Mouse (Mus musculus): ENCODE results near the gene AY074887.
"Not testable (repeated sequence)": the region's sequence is repeated elsewhere in the genome, so short reads cannot be mapped to it uniquely, and the experiment has no call there.

AY074887 gene

DNA sequence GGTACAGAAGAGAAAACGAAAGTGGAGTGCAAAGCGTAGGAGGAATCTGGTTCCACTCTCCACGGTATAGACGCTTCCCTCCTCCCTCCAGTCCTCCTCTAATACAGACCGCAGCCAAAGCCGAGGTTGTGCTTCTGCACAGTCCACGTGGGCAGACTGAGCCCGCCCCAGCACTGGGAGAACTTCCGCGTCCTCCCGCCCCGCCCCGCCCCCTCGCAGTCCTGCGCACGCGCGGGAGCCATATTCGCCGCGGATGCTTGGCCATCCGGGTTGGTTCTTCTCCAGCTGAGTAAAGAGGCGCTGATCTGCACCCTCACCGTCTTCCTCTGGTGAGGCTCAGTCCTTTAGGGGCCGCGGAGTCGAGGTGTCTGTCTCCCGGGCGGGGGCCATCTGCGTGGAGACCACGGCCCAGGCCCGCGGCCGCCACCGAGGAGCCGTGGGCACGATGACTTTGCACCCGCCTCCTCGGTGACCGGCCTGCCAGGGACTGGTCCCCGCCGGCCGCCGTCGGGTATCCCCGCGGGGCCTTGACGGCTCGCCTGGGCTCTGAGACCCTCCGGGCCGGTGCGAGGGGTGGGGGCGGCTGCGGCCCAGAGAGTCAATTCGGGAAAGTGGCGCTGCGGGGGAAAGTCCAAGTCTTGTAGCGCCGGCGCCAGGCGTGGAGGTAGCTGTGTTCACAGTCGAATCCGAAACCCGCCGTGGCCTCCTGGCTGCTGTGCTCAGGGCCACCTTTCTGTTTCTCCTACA lies at the start of gene AY074887, which contains the start of gene Psma4:
Gene AY074887 (minus strand): TSS at position 424 of the 747 bp plus-strand sequence.
Gene Psma4 (plus strand): TSS at position 216 of the 747 bp plus-strand sequence.
- DNase-seq = peak; percentile 94

DNA sequence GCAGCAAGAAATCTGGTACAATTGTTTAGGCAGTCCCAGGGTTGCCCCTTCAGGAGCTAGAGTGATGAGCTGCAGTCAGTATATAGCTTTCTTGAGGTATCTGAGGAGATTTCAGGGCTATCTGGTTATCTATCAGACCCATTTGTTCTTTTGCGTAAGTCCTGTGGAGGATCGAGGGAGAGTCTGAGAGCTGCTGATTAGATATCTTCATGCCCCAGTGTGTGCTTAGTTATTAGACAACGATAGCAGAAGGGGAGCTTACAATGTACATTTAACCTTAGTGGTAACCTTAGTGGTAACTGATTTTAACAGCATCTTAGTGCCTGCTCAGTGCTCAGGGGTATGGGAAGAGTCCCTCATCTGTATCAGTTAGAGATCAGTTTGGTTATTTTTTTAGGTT lies 44.8 kb upstream of the AY074887 start:
- no peak for DNase-seq

- no peak for DNase-seq
Observed at GRCm38 (mm10) chr9:54994381-54994780, 43.6 kb upstream of the AY074887 start.

- no peak for DNase-seq
Observed at GRCm38 (mm10) chr9:54990362-54990761, 39.6 kb upstream of the AY074887 start.

- no peak for DNase-seq
Observed at GRCm38 (mm10) chr9:54982401-54982800, 31.6 kb upstream of the AY074887 start.

- peak; percentile 46 for DNase-seq
Observed at GRCm38 (mm10) chr9:54981291-54982191, 30.7 kb upstream of the AY074887 start.

- DNase-seq = no peak
Observed at GRCm38 (mm10) chr9:54980674-54981073, 29.9 kb upstream of the AY074887 start, which contains the start of gene Chrna5. TSS of gene Chrna5 (plus strand) at chr9:54980880.

GRCm38 (mm10) chr9:54969972-54970637 lies 19.3 kb upstream of the AY074887 start:
- DNase-seq = no peak

- DNase-seq = no peak
Observed at GRCm38 (mm10) chr9:54963669-54964068, 12.9 kb upstream of the AY074887 start.

- DNase-seq = no peak
Observed at GRCm38 (mm10) chr9:54961059-54961458, 10.3 kb upstream of the AY074887 start.

DNA sequence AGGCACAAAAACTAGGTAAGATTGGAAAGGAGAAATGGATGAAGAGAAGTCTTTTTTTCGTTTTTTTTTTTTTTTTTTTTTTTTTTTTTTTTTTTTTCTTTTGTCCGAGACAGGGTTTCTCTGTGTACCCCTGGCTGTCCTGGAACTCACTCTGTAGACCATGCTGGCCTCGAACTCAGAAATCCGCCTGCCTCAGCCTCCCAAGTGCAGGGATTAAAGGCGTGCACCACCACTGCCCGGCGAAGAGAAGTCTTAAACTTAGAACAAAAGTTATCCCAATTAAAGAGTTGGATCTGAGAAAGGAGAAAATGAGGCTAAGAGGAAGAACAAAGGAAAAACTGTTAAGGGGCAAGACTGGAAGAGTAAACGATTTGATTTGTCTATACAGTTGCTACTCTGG lies 636 bp downstream of the AY074887 start:
- DNase-seq = not testable (repeated sequence)

DNA sequence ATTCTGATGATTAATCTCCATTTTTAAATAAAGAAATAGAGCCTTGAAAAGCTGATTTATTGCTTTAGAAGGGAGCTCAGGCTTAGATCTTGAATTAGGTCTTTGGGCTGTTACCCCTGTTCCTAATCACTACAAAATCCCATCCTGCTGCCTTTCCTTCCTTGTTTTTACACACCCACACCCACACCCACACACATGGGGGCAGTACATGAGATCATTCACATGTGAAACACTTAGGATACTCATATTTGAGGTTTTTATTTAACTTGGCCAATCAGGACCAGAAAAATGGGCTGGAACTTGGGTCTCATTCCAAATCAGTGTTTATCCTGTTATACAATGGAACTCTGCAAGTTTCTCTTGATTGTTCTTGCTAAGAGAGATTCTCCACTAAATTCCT lies 1.3 kb downstream of the AY074887 start:
- DNase-seq = no peak

DNA sequence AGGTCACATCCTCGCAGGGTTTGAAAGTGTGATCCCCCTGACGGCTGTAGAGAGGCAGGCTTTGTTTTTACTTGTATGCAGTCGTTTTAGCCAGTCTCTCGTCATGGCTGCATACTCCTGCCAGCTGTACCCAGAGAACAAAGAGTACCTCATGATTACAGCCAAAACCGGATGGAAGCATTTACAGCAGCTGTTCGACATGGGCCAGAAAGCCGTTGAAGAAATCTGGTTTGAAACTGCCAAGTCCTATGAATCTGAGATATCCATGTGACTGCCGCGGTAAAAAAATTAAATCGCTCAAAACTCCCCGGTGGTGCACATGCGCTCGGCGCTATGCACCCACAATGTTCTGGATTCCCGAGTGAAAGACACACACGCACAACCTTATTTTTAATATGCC lies 4.5 kb downstream of the AY074887 start:
- no peak for DNase-seq

DNA sequence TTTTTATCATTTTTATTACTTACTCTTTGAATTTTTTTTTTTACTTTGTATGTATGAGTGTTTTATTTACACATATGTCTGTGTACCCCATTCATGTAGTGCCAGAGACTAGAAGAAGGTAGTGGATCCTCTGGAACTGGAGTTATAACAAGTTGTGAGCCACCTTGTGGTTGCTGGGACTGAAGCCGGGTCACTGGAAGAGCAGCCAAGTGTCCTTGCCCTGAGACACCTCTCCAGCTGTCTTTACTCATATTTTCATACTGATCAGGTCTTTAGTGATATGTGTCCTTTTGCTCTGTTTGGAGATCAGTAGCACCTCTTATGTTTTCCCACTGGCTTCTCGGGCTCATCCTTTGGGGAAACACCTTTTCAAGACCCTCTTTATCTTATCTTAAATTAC lies 6.3 kb downstream of the AY074887 start:
- DNase-seq = no peak

- no peak for DNase-seq
Observed at GRCm38 (mm10) chr9:54942071-54942470, 8.7 kb downstream of the AY074887 start.

- no peak for DNase-seq
Observed at GRCm38 (mm10) chr9:54932379-54932778, 18.4 kb downstream of the AY074887 start.

DNA sequence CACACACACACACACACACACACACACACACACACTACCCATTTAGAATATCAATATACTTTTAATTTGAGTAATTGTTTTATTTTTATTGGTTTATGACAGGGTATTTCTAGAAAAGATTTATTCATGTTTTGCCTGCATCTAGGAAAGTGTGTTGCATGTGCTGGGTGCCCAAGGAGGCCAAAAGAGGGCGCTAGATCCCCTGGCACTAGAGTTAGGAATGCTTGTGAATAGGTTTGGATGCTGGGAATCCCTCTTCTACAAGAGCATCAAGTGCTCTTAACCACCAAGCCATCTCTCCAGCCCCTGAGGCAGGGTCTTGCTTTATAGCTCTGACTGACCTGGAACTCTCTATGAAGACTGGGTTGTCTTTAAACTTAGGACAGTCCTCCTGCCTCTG lies 19.0 kb downstream of the AY074887 start:
- DNase-seq = no peak

- DNase-seq = no peak
Observed at GRCm38 (mm10) chr9:54930741-54931140, 20.1 kb downstream of the AY074887 start.

- no peak for DNase-seq
Observed at GRCm38 (mm10) chr9:54919946-54920345, 30.9 kb downstream of the AY074887 start.

DNA sequence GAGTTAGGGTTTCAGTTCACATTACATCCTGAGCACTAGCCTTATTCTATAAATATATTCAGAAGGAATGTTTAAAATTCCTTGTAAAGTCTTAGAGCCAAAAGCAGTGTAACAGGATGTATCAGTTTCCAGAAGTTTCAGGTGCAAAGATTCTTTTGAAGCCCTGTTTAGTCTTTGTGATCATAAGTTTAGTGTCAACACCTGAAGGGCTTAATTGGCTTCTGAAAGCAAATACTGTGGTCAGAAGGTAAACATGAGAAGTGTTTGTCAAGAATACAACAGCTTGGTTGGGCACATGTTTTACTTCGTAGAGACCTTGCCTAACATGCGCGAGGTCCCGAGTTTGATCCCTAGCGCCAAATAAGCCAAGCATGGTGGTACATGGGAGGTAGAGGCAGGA lies 32.0 kb downstream of the AY074887 start:
- DNase-seq = no peak

GRCm38 (mm10) chr9:54918191-54918590 lies 32.6 kb downstream of the AY074887 start:
- DNase-seq = no peak

DNA sequence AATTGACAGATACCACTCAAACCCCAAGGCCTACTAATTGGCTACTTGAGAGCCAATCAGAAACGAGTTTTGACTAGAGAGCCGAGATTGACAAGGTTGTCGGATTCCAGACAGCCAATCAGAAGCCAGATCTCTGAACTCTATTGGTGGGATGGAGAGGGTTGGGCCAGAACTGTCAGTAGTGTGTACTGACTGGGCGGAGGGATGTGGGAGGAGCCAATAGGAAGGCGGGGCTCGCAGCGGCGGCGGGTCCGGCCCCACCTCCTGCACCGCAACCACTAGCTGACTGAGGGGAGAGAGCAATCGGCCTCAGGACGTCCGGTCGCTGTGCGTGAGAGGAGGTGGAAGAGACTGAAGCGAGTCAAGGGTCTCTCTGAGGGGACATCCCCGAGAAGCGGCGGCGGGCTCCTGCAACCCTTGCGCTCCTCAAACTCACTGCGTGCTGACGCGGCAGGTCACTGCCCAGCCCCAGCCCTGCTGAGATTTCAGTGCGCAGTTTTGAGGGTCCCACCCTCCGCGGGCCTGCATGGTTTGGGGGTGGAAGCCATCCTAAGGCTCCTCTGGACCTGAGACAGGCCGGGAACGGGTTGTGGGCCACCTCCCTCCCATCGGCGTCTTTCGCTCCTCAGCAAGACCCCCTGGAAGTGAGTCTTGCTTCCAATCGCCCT lies 33.7 kb downstream of the AY074887 start, which contains the start of gene Hykk:
Gene Hykk (plus strand): TSS at position 274 of the 668 bp plus-strand sequence.
- DNase-seq = peak; percentile 84

GRCm38 (mm10) chr9:54916401-54916800 lies 34.4 kb downstream of the AY074887 start:
- no peak for DNase-seq
